Mouse (Mus musculus) G1E (cell line): ENCODE results near the gene Col20a1. TPM values are rescaled to one million over a fixed set of nuclear protein-coding genes. Genes with fewer than 3 reads are reported as not detected.

ENCODE experiments used
- ATAC-seq: 2 replicates; pipeline ENCODE4 v1.8.0; 2016; ENCODE audit warnings: mild to moderate bottlenecking; ENCODE audit not compliant: insufficient number of reproducible peaks, poor library complexity, low FRiP score, severe bottlenecking; ENCODE audit errors: extremely low read depth
- DNase-seq: peaks from one replicate; pipeline ENCODE4 v3.0.0; 2012; ENCODE audit warnings: low spot score
- H3K27me3 ChIP-seq: 2 replicates; pipeline ENCODE4 v1.6.1; 2012; ENCODE audit warnings: mild to moderate bottlenecking, low read length, inconsistent platforms; ENCODE audit not compliant: insufficient read depth
- H3K36me3 ChIP-seq: replicated peaks from 2 replicates; pipeline ENCODE3; 2012; ENCODE audit warnings: mild to moderate bottlenecking, inconsistent platforms
- H3K4me1 ChIP-seq: 2 replicates; pipeline ENCODE4 v1.6.1; 2012; ENCODE audit warnings: low read depth, low read length, inconsistent platforms, mixed read lengths; ENCODE audit not compliant: insufficient read depth
- H3K4me3 ChIP-seq: 2 replicates; pipeline ENCODE4 v1.5.1; 2012; ENCODE audit warnings: low read depth, mild to moderate bottlenecking, inconsistent platforms, low read length, moderate library complexity, mixed read lengths
- H3K9me3 ChIP-seq: replicated peaks from 2 replicates; pipeline ENCODE4 v1.6.1; 2012; ENCODE audit warnings: inconsistent platforms
- CTCF ChIP-seq: IDR thresholded peaks from 2 replicates; pipeline ENCODE4 v1.5.1; 2012; ENCODE audit warnings: low read depth, low read length, inconsistent platforms, mixed read lengths
- GATA1 ChIP-seq: IDR thresholded peaks from 2 replicates; pipeline ENCODE4 v1.6.1; 2012; ENCODE audit warnings: borderline replicate concordance, low read length, inconsistent platforms, mixed read lengths
- GATA2 ChIP-seq: IDR thresholded peaks from 2 replicates; pipeline ENCODE4 v1.6.1; 2012; ENCODE audit warnings: low read depth, low read length, inconsistent platforms, borderline replicate concordance
- POLR2AphosphoS5 ChIP-seq: IDR thresholded peaks from 2 replicates; pipeline ENCODE4 v1.6.1; 2012; ENCODE audit warnings: low read depth, low read length, inconsistent platforms; ENCODE audit not compliant: insufficient replicate concordance
- TAL1 ChIP-seq: conservative IDR thresholded peaks from 2 replicates; pipeline ENCODE4 v1.6.1; 2012; ENCODE audit warnings: low read depth, low read length, inconsistent platforms, mixed read lengths
- polyA plus RNA-seq: library from polyadenylated mRNA; stranded (reverse); fragments of >175 nt; gene quantifications from 2 replicates; pipeline ENCODE4 v1.2.3, GENCODE M21; 2012
- total RNA-seq, 2 experiments: library from RNA; stranded (forward) in 1 of 2; stranded (reverse) in 1 of 2; fragments of 200-1000 nt in 1 of 2; fragments of >200 nt in 1 of 2; fragmentation: Nextera tagmentation in 1 of 2; gene quantifications; 2 replicates each; pipeline ENCODE4 v1.2.3; 2014 to 2017

The Col20a1 gene
- total and polyA plus RNA-seq, 3 experiments, result 0.38 to 4.9 (median 0.57) TPM

DNA sequence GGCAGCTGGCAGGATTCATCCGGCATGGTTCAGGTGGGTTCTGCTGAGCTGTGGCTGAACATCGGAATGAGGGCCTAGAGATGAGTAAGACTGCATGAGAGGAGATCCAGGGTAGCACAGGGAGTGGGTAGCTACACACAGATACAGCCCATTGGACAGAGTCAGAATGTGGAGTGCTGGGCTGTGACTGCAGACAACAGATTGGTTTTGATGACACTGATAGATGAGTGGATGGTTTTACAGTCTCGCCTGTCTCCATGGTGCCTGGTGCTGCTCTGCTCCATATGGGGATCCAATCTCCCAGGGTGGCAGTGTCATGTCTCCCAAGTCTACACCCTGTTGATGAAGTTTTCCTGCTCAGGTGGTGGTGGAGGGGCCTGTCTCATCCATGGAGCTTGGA is 10.6 kb downstream of the Col20a1 start:
- peaks cover 26% of the 10 kb centered on the region for H3K27me3 ChIP-seq
- H3K36me3 ChIP-seq, result no peaks in the 10 kb centered on the region
- TF ChIP-seq CTCF (no peak), GATA1 (no peak), GATA2 (no peak), POLR2AphosphoS5 (no peak), TAL1 (no peak)
- DNase-seq (no peak), ATAC-seq (no peak)
- H3K4me1 ChIP-seq, result no peaks in the 10 kb centered on the region
- H3K4me3 ChIP-seq, result no peak overlapping the region
- H3K9me3 ChIP-seq, result no peaks in the 10 kb centered on the region

DNA sequence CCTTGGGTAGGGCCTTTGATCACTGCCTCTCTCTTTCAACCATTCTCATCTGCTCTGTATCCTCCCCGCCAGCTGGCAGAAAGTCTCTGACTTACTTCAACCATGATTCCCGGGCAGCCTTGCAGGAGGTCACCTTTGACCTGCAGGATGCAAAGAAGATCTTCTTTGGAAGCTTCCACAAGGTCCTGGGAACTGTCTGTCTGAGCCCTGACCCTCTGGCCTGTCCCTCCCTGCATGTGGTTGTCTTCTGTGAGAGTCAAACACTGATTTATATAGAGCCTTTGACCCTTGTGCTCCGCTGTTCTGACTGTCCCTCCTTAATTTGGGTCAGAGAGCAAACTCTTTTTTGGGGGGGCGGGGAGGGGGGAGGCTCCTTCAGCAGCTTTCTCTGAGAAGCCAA is 20.7 kb downstream of the Col20a1 start:
- Histone ChIP-seq H3K36me3 (no peaks in the 10 kb centered on the region), H3K4me3 (no peak overlapping the region), H3K4me1 (no peaks in the 10 kb centered on the region), H3K27me3 (peaks cover 17% of the 10 kb centered on the region), H3K9me3 (no peaks in the 10 kb centered on the region)
- no peak for TF ChIP-seq CTCF
- no peak for TF ChIP-seq GATA1
- TF ChIP-seq GATA2, result no peak
- DNase-seq (no peak), ATAC-seq (no peak)

DNA sequence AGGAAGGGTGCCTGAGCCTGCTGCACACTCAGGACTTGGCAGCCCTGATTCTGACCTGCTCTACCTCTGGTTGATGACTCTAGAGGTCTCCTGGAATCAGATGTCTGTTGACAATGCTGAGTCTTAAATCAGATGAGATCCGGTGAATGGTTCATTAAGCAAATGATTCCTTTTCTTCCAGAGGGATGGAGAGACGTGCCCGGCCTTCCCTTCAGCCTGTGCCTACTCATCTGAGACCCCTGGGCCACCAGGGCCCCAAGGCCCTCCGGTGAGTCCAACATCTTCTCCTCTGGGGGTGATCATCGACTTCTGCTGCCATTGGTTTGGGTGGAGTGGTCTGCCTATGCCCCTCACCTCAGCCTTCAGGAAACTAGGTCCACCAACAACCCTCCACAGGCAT is 22.0 kb downstream of the Col20a1 start:
- H3K4me1 ChIP-seq, result no peaks in the 10 kb centered on the region; the same call in 1 of the 2 replicates
- peaks cover 14% of the 10 kb centered on the region for H3K27me3 ChIP-seq
- no peak overlapping the region for H3K4me3 ChIP-seq
- no peaks in the 10 kb centered on the region for H3K9me3 ChIP-seq
- H3K36me3 ChIP-seq, result no peaks in the 10 kb centered on the region
- no peak for ATAC-seq
- TF ChIP-seq GATA1 (no peak), GATA2 (no peak), CTCF (no peak), TAL1 (no peak), POLR2AphosphoS5 (no peak)
- no peak for DNase-seq

DNA sequence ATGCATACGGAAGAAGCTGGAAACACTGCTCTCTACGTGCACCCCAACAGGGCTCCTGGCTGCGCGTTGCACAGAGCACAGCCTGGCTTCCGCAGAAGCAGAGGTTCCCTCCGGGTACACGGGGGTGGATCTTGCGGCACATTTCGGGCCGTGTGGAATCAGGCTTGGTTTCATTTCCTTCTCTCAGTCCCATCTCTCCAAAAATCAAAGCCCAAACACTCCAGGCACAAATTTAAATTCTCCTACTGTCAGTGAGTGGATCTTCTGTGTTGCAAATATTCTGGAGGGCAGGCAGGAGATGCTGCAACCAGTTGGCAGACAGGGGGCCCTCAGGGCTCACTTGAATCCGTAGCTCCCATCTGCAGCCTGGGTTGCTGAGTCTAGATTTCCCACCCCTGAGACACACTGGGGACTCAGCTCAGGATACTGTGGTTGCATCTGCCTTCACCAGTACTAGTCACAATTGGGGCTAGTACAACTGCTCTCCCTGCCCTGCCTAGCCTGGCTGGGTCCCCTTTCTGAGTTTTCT is 45.1 kb downstream of the Col20a1 start:
- peaks cover 6% of the 10 kb centered on the region; the same call in 1 of the 2 replicates for H3K27me3 ChIP-seq
- TF ChIP-seq TAL1 (no peak), GATA2 (no peak), CTCF (no peak), GATA1 (no peak), POLR2AphosphoS5 (no peak)

DNA sequence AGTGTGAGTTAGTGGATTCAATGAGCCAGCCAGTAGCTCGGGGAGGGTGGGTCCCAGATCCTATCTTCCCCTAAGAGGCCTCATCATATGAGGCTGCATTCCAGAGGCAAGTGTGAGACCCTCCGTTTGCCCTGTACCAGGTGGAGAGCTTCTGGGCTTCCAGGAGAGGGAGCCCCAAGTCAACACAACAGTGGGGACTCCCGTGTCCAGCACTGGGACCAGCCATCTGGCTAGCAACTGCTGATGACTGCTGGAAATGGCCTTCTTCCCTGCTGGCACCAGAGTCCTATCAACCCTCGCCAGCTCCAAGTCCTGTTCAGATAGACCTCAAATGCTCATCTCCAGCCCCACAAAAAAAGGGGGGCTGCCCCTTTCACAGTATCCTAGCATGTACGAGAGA is 46.1 kb downstream of the Col20a1 start:
- ATAC-seq, result no peak
- TF ChIP-seq CTCF (no peak), TAL1 (no peak), GATA1 (no peak), POLR2AphosphoS5 (no peak), GATA2 (no peak)
- no peaks in the 10 kb centered on the region for H3K9me3 ChIP-seq
- H3K4me1 ChIP-seq, result no peaks in the 10 kb centered on the region
- no peaks in the 10 kb centered on the region for H3K36me3 ChIP-seq
- H3K4me3 ChIP-seq, result no peak overlapping the region
- H3K27me3 ChIP-seq, result peaks cover 6% of the 10 kb centered on the region; the same call in 1 of the 2 replicates
- DNase-seq, result no peak

More for the DNA sequence above, 45.1 kb downstream of the Col20a1 start:
- DNase-seq, result no peak
- Histone ChIP-seq H3K36me3 (no peaks in the 10 kb centered on the region), H3K4me1 (no peaks in the 10 kb centered on the region), H3K9me3 (no peaks in the 10 kb centered on the region), H3K4me3 (no peak overlapping the region)
- no peak for ATAC-seq

DNA sequence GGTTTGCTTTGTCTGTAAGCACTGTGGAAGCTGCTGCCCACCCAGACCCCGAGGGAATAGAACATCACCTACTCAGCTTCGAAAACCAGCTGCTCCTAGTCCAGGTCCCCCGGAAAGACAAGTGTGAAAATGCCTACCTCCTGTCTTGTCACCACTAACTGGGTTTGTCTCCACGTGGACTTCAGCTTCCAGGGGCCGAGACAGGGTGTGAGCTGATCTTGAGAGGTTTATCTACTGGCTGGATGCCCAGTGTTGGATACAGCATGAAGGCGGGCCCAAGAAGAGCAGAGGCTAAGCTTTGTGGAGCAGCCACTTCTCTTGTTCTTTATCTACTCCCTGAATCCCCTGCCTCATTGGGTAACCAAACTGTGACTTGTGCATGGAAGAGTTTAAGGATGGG is 47.0 kb downstream of the Col20a1 start:
- H3K4me3 ChIP-seq, result no peak overlapping the region
- no peaks in the 10 kb centered on the region for H3K9me3 ChIP-seq
- H3K27me3 ChIP-seq, result peaks cover 9% of the 10 kb centered on the region
- H3K4me1 ChIP-seq, result no peaks in the 10 kb centered on the region
- DNase-seq, result no peak
- no peaks in the 10 kb centered on the region for H3K36me3 ChIP-seq
- TF ChIP-seq TAL1, result no peak
- TF ChIP-seq GATA1, result no peak
- TF ChIP-seq GATA2, result no peak
- TF ChIP-seq CTCF, result no peak
- no peak for TF ChIP-seq POLR2AphosphoS5
- no peak for ATAC-seq

DNA sequence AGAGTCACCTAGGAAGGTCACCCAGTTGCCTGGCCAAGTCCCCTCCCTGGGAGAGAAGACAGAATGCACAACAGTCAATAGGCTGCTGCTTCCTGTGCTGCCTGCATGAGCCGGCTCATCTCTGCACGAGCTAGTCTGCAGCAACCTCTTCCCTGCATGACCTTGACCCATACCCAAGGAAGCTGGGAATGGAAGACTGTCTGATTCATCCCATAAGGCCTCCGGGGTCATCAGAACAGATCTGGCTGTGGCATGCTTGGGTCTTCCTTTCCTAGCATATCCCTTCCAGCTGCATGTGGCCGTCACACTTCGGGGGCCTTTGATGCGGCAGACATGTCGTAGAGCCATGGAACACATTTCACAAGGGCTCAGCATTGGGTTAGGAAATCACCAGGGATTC is 48.9 kb downstream of the Col20a1 start:
- TF ChIP-seq GATA1 (no peak), POLR2AphosphoS5 (no peak), GATA2 (no peak), CTCF (no peak), TAL1 (no peak)
- Histone ChIP-seq H3K4me3 (no peak overlapping the region), H3K9me3 (no peaks in the 10 kb centered on the region), H3K4me1 (no peaks in the 10 kb centered on the region), H3K27me3 (peaks cover 9% of the 10 kb centered on the region), H3K36me3 (no peaks in the 10 kb centered on the region)
- ATAC-seq (no peak), DNase-seq (no peak)
